Mouse (Mus musculus) erythroid progenitor cell, adult 5-6 weeks (primary cell): Measurements from ENCODE around the gene Gm10447. TPM values are rescaled to one million over a fixed set of nuclear protein-coding genes. Genes with fewer than 3 reads are reported as not detected.

ENCODE experiments used
- ATAC-seq: replicated peaks from 2 replicates; pipeline ENCODE4 v1.8.0; 2016; ENCODE audit warnings: moderate number of reproducible peaks, mild to moderate bottlenecking, moderate TSS enrichment, inconsistent platforms; ENCODE audit not compliant: poor library complexity, low FRiP score, severe bottlenecking
- total RNA-seq, 2 experiments: library from RNA; stranded (forward) in 1 of 2; stranded (reverse) in 1 of 2; fragments of 150-400 nt in 1 of 2; fragments of 186-747, 209-891 nt in 1 of 2; gene quantifications; 2 replicates each; pipeline versions ENCODE4 v1.2.3 to v1.2.4; 2015 to 2017; ENCODE audit warnings: low replicate concordance in 2 of 2

Gene Gm10447
- total RNA-seq, 2 experiments from 2014 or later: not detected

GRCm38 (mm10) chr11:53423036-53423435, 33.9 kb downstream of the Gm10447 start, which contains the start of gene Leap2:
Leap2 (minus strand) TSS chr11:53423170.
- ATAC-seq: no peak

GRCm38 (mm10) chr11:53418048-53418447, 38.9 kb downstream of the Gm10447 start:
- ATAC-seq: no peak

- ATAC-seq: no peak
Measured at GRCm38 (mm10) chr11:53413871-53414270, 43.0 kb downstream of the Gm10447 start.

GRCm38 (mm10) chr11:53411738-53412137, 45.2 kb downstream of the Gm10447 start:
- no peak for ATAC-seq

Other genes with a start within 250 kb of the Gm10447 start
- gene Hspa4, start 156.7 kb downstream of the Gm10447 start, total RNA-seq (2015; ENCODE audit: low replicate concordance): 36.5 and 48.7 TPM in 2 replicates
- gene Hspa4, start 156.7 kb downstream of the Gm10447 start, total RNA-seq (2017; ENCODE audit: low replicate concordance): 101 and 152 TPM in 2 replicates
- 4.7 and 19.3 TPM in 2 replicates for gene Zcchc10, start 132.4 kb downstream of the Gm10447 start, total RNA-seq (2015; ENCODE audit: low replicate concordance)
- gene Zcchc10, start 132.4 kb downstream of the Gm10447 start, total RNA-seq (2017; ENCODE audit: low replicate concordance): 0.39 and 4.0 TPM in 2 replicates
- gene Aff4, start 106.3 kb downstream of the Gm10447 start, total RNA-seq (2015; ENCODE audit: low replicate concordance): 23.9 and 67.4 TPM in 2 replicates
- 20.7 and 27.0 TPM in 2 replicates for gene Aff4, start 106.3 kb downstream of the Gm10447 start, total RNA-seq (2017; ENCODE audit: low replicate concordance)
- not detected in 2 replicates for gene Leap2, start 33.9 kb downstream of the Gm10447 start, total RNA-seq (2015; ENCODE audit: low replicate concordance)
- not detected in 2 replicates for gene Leap2, start 33.9 kb downstream of the Gm10447 start, total RNA-seq (2017; ENCODE audit: low replicate concordance)
- 79.2 and 113 TPM in 2 replicates for gene Uqcrq, start 26.3 kb downstream of the Gm10447 start, total RNA-seq (2015; ENCODE audit: low replicate concordance)
- 29.4 and 33.0 TPM in 2 replicates for gene Uqcrq, start 26.3 kb downstream of the Gm10447 start, total RNA-seq (2017; ENCODE audit: low replicate concordance)
- gene Gdf9, start 26.1 kb downstream of the Gm10447 start, total RNA-seq (2015; ENCODE audit: low replicate concordance): not detected in 2 replicates
- 0.77 TPM in 1 of 2 replicates, not detected in the other for gene Gdf9, start 26.1 kb downstream of the Gm10447 start, total RNA-seq (2017; ENCODE audit: low replicate concordance)
- not detected in 2 replicates for gene Shroom1, start 95 bp upstream of the Gm10447 start, total RNA-seq (2015; ENCODE audit: low replicate concordance)
- not detected in 2 replicates for gene Shroom1, start 95 bp upstream of the Gm10447 start, total RNA-seq (2017; ENCODE audit: low replicate concordance)
- gene Gm9837, start 13.4 kb upstream of the Gm10447 start, total RNA-seq (2015; ENCODE audit: low replicate concordance): not detected in 2 replicates
- not detected in 2 replicates for gene Gm9837, start 13.4 kb upstream of the Gm10447 start, total RNA-seq (2017; ENCODE audit: low replicate concordance)
- 5.8 TPM in 1 of 2 replicates, not detected in the other for gene Gm9945, start 23.1 kb upstream of the Gm10447 start, total RNA-seq (2015; ENCODE audit: low replicate concordance)
- gene Gm9945, start 23.1 kb upstream of the Gm10447 start, total RNA-seq (2017; ENCODE audit: low replicate concordance): not detected in 2 replicates
- 29.9 and 42.8 TPM in 2 replicates for gene Sowaha, start 23.2 kb upstream of the Gm10447 start, total RNA-seq (2015; ENCODE audit: low replicate concordance)
- 36.8 and 50.7 TPM in 2 replicates for gene Sowaha, start 23.2 kb upstream of the Gm10447 start, total RNA-seq (2017; ENCODE audit: low replicate concordance)
- gene Sept8, start 62.1 kb upstream of the Gm10447 start, total RNA-seq (2015; ENCODE audit: low replicate concordance): 143 and 148 TPM in 2 replicates
- 101 and 111 TPM in 2 replicates for gene Sept8, start 62.1 kb upstream of the Gm10447 start, total RNA-seq (2017; ENCODE audit: low replicate concordance)
- 1.3 and 10.5 TPM in 2 replicates for gene Kif3a, start 110.3 kb upstream of the Gm10447 start, total RNA-seq (2015; ENCODE audit: low replicate concordance)
- 3.5 and 4.6 TPM in 2 replicates for gene Kif3a, start 110.3 kb upstream of the Gm10447 start, total RNA-seq (2017; ENCODE audit: low replicate concordance)
- gene Il4, start 161.6 kb upstream of the Gm10447 start, total RNA-seq (2015; ENCODE audit: low replicate concordance): 6.8 TPM in 1 of 2 replicates, not detected in the other
- not detected in 2 replicates for gene Il4, start 161.6 kb upstream of the Gm10447 start, total RNA-seq (2017; ENCODE audit: low replicate concordance)
- gene Il13, start 177.6 kb upstream of the Gm10447 start, total RNA-seq (2015; ENCODE audit: low replicate concordance): not detected in 2 replicates
- gene Il13, start 177.6 kb upstream of the Gm10447 start, total RNA-seq (2017; ENCODE audit: low replicate concordance): not detected in 2 replicates